Mouse (Mus musculus): ENCODE measurements around the gene Mfsd4b2. TPM values are rescaled to one million over a fixed set of nuclear protein-coding genes. Genes with fewer than 3 reads are reported as not detected.

Gene Mfsd4b2
- polyA plus RNA-seq, 1 experiment from 2014 or later = 0.06 TPM

Other genes starting within 250 kb of the Mfsd4b2 start
- 21.5 and 21.7 TPM in 2 replicates for gene Rev3l, start 194.8 kb downstream of the Mfsd4b2 start, polyA plus RNA-seq (2016; fragmentation: Nextera tagmentation; extraction: Ambion mirVana)
- 6.1 and 6.8 TPM in 2 replicates for gene Mfsd4b4, start 27.7 kb downstream of the Mfsd4b2 start, polyA plus RNA-seq (2016; fragmentation: Nextera tagmentation; extraction: Ambion mirVana)
- gene Mfsd4b3, start 33.2 kb upstream of the Mfsd4b2 start, polyA plus RNA-seq (2016; fragmentation: Nextera tagmentation; extraction: Ambion mirVana) = 0.28 and 0.52 TPM in 2 replicates
- 0.06 TPM in 1 of 2 replicates, not detected in the other for gene Mfsd4b5, start 59.7 kb upstream of the Mfsd4b2 start, polyA plus RNA-seq (2016; fragmentation: Nextera tagmentation; extraction: Ambion mirVana)
- 0.13 TPM in 1 of 2 replicates, not detected in the other for gene Mfsd4b1, start 98.3 kb upstream of the Mfsd4b2 start, polyA plus RNA-seq (2016; fragmentation: Nextera tagmentation; extraction: Ambion mirVana)
- gene Slc16a10, start 215.3 kb upstream of the Mfsd4b2 start, polyA plus RNA-seq (2016; fragmentation: Nextera tagmentation; extraction: Ambion mirVana) = 5.4 and 6.5 TPM in 2 replicates

Data from embryonic facial prominence, embryonic 12.5 days (tissue).